Mouse (Mus musculus) monocyte, adult 5-6 weeks (primary cell): ENCODE measurements around the gene Cisd2. TPM values are rescaled to one million over a fixed set of nuclear protein-coding genes. Genes with fewer than 3 reads are reported as not detected.

ENCODE experiments used
- ATAC-seq: fragments of 153-309, 156-312 bp; replicated peaks from 2 replicates; pipeline ENCODE4 v1.8.0; 2017; ENCODE audit warnings: mild to moderate bottlenecking; ENCODE audit not compliant: low TSS enrichment, insufficient number of reproducible peaks, severe bottlenecking, poor library complexity, low FRiP score
- total RNA-seq: library from RNA; stranded (forward); fragments of 200-1000, 200-491, 200-594 nt; gene quantifications from 3 replicates; pipeline ENCODE4 v1.2.3, GENCODE M21; 2017

Cisd2 gene
- total RNA-seq, result 47.2 to 67.5 TPM (median 55.4 TPM) in 3 replicates

- no peak for ATAC-seq
Observed at GRCm38 (mm10) chr3:135423608-135424212, at the start of gene Cisd2. Cisd2 (minus strand) TSS chr3:135423925.

DNA sequence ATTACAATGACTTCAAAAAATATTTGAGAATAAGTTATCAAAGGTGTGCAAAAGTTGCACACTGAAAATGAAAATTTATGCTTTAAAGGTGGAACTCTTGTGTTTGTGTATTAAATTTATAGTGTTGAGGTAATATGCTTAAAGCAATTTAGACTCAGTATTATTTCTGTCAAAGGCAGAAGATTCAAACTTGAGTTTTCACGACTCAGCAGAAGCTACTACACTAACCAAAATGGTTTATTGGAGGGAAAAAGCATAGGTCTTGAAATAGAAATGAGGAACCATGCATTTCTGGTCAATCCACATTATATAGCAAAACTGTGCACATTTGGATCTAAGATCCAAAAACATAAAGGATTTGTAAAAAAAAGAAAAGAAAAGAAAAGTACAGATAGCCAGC, 47.1 kb upstream of the Cisd2 start:
- ATAC-seq, result no peak

DNA sequence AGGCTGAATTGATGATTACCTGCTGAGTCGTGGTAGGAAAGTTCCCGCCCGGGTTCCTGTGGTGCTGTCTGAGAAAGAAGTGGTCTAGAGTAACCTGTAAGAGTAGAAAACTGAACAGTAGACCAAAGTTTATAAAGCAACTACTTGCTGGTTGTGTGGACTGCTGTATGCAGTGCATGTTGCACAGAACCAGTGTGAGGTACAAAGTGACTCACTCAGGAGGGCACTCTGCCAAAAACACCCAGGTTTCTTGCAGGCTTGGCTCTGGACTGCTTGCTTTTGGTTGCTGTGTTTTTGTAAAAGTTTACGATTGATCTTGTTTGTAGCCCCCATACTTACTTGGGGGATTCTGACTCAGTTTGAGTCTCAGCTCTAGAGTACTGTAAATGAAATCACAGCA, 46.2 kb upstream of the Cisd2 start:
- ATAC-seq, result no peak; the same call in 1 of the 2 replicates

- no peak for ATAC-seq
Observed at GRCm38 (mm10) chr3:135469146-135469545, 45.4 kb upstream of the Cisd2 start.

GRCm38 (mm10) chr3:135468402-135468801, 44.7 kb upstream of the Cisd2 start:
- ATAC-seq, result no peak

DNA sequence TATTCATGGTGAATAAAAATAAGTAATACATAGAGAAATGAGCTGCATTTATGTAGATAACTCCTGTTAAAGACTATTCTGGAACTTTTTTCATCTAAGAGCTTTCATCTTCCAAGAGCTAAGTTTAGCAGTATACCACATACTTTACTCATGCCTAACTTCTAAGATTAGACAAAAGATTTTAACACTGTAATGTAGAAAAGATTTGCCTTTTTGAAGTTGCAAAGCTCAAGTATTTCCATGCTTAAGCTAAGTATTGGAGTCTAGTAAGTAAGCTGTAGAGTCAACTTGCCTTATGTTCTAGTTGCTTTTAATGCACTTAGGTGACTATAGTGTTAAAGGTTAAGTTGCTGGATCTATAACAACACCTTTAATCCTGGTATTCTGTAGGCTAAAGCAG, 35.3 kb upstream of the Cisd2 start:
- no peak for ATAC-seq

DNA sequence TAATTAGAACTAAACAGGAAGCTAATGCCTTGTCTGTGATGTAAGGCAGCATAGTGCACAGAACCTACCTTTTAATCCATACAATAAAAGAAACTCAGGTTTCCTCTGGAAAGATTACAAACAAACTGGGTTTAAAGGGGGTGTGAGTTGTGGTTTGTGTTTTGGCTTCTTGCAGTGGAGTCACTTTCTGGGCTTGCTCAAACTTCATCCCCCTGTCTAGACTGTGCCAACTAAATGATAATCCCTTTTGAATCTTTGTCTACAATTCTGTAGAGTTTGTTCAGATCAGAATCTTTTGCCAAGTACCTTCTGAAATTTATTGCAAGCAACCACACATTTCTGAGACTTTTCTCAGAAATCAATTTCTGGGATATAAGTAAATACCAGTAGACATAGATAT, 21.2 kb upstream of the Cisd2 start:
- no peak for ATAC-seq

DNA sequence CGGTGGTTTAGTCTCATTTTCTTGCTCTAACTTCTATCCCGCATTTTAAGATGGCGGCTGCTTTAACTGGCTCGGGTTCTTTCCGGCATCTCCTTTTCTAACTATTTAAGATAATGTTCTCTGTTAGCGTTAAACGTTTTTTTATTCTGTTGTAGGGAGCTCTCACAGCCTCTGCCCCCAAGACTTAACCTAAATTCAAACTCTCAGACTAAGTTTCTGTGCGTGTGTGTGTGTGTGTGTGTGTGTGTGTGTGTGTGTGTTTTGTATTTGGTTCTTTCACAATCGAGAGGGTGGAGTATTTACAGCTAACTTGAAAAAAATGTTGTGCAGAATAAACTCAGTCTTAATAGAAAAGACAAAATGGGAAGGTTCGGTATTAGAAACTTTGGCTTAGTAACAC, 16.9 kb upstream of the Cisd2 start:
- no peak for ATAC-seq

DNA sequence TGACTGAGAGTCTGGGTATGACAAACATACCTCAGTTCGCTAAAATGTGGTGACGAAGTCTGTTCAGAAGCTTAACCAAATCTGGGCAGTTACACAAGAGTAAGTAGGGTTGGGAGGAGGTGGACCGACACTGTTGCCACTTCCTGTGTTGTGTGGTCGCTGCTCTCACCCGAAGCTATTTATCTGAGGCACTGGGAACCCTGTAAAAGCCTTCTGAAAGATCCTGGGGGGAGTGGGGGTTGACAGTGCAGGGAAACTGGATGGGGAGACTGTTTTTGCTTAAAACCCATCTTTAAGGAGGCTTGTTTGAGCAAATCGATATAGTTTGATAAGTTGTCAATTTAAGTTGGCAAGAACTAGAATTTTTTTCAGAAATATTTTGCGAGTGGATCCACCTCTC, 16.5 kb upstream of the Cisd2 start:
- ATAC-seq, result peak; percentile 47

DNA sequence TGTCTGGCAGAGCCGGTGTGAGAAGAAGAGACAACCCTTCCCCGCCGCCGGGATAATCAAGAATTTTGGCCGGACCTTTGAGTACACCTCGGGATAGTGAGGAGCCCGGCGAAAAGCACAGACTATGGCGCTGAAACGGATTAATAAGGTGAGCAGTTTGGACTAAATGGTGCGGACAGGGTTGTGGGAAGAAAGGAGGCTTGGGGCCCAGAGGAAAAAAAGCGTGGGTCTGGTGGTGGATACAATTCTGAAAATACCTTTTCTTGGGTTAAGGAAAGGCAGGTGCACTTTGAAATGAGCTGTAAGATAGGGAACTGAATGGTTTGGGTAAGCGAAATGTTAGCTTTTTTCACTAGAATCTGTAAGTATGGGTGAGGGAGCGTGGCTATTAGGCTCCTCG, 15.9 kb upstream of the Cisd2 start:
- ATAC-seq, result no peak

DNA sequence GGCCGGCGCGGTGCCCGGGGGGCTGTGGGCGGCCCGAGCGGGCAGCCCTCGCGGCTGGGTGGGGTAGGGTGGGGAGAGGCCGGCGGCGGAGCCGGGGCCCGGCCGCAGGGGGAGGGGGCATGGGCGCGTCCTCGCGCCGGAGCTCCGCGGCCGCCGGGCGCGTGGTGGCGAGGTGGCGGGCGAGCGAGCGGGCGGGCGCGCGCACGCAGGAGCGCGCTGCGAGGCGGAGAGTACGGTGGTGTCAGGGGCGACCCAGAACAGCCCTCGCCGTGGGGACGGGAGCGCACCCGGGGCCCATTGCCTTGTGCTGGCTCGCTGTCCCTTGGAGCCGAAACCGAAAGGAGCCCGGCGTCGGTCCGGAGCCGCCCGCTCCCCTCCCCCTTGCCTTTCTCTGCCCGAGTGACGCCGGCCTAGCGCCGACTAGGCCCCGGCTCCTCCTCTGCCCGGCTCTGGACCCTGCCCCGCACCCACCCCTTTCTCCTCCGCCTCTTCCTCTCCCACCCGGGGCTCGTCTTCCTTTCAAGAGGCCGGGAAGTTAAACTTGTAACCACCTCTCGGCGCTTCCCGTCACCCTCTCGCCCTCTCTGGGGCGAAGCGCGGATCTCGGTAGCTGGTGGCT, 15.3 kb upstream of the Cisd2 start:
- ATAC-seq, result peak; percentile 64

GRCm38 (mm10) chr3:135438531-135438912, 14.8 kb upstream of the Cisd2 start:
- peak; percentile 47 for ATAC-seq

DNA sequence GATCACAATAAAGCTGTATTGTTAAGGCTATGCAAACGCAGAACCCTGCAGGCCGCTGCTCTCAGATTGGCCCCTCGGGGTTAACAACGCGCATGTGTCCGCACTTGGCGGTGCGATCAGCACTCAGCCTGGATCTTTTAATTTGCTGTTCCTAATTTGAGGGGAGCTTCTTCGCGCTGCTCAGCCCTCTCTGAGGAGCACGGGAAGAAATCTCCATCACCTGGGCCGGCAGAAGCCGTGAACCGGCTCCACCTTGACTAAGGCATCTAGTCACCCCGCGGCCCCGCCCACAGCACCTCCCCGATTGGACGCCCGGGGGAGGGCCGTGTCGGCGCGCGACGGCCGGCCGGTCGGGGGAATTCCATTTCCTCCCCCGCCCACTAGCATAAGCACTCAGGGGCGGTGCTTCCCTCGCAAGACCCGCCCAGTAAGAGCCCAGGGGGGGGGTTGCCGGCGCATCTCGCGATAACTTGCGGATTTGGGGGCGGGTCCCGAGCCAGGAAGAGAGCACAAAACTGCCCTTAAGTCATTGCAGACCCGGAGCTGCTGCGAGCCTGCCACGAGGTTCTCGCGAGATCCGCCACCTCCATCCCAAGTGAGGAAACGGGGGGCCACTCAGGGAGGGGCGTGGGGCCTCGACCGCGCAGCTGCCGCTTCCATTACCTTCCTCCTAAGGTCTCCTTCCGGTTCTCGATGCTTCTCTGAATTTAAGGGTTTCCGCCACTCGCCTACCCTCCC, 14.2 kb upstream of the Cisd2 start, which contains the start of gene Ube2d3:
TSS of gene Ube2d3 (plus strand) at position 392 of the 738 bp plus-strand sequence.
- peak; percentile 84 for ATAC-seq

GRCm38 (mm10) chr3:135436901-135437616, 13.3 kb upstream of the Cisd2 start:
- no peak for ATAC-seq

DNA sequence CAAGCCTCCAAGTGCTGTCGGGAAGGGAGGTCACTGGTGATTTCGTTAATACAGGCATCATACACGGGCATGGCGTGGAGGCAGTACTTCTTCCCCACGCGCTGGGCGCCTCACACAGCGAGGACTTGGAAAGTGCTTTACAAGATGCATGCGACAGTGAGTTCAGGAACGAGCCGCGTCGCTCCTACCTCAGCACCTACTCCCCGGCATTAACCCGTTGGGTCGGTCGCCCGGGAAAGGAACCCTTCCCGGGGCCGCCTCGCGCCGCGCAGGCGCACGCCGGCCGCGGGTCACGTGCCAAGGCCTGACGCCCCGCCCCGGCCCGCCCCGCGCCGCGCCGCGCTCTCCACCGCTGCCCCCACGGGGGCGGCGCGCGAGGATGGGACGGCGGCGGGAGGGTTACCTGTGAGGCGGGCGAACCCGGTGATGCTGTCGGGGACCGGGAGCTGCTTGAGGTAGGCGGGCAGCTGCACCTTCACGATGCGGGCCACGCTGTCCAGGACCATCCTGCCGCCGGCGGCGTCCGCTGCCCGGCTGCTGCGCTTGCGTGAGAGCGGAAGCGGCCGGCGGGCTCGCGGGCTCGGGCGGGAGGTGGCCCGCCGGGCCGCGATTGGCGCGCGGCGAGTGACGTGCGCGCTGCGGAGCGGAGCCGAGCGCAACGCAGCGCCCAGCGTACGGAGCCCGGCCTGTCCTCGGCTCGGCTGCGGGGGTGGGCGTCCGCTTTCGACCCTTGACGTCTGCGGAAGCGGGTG, 693 bp downstream of the Cisd2 start:
- ATAC-seq, result peak; percentile 74

DNA sequence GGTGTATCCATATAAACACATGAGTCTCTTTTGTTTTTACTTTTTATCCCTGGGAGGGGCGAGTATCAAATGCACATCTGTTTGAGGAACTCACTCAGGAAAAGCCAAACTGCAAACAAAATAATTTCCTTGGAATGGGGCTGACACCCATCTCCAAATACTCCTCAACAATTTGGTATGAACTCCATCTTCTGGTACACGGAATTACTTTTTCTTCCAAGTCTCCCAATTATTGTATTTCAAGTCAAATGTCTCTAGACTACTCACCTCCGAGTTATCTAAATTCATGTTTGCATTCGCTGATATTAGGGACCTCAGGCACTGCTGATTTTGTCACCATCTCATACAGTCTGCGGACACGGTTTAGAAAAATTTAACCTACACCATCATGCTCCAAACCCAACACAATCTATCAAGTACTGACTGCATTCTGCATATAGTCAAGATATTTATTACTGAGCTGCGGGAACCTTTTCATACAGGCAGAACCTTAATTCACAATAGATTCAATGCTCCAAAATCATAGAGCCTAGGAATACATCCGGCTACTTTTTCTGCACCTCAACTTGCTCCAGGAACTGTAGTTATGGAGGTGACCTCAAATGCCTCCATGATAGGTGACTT, 1.4 kb downstream of the Cisd2 start:
- no peak for ATAC-seq

GRCm38 (mm10) chr3:135421310-135421594, 2.5 kb downstream of the Cisd2 start:
- ATAC-seq, result no peak

DNA sequence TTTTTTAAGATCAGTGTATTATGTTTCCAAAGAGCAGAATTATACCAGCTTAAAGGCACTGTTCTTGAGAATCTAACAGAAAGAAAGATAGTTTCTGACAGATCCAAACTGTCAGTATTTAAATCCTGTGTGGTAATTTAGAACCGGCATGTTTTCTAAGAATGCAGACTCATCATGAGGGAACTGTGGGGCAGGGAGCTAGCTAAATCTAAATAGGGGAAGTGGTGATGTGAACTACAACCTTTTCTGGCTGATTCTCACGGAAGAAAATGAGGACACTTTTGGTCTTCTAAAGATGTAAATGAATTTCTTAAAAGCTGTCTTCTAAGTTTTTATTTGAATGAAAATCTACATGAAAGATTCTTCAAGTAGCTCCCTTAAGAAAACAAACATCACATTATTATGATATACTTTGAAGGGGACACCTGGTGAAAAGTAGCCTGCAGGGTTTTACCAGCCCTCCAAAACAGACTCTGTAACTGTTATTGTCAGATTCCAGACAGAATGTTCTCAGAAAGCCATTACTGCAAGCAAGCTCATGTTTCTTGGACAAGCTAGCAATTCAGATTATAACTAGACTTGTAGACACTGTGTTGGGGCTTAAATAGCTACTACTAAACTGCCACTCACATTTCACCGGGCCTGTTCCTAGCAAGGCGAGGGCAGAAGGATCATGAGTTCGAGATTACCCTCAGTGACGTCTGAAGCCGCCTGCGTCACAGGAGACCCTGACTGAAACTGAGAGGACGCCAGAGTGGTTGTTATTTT, 3.0 kb downstream of the Cisd2 start:
- ATAC-seq, result 0 out of 2 replicates have a peak, but pooled peaks have one; percentile 51
